Mouse (Mus musculus): Measurements from ENCODE around the gene Krt23. TPM values are rescaled to one million over a fixed set of nuclear protein-coding genes. Genes with fewer than 3 reads are reported as not detected.
A peak's percentile ranks its signal among the peaks of the same experiment; 100 is the strongest.

The Krt23 gene
- total RNA-seq (2021), result not detected
- polyA plus RNA-seq (2012; rRNA removed), result 0.12 TPM in 1 of 2 replicates, not detected in the other
- long read RNA-seq, result 0 reads

- peak; percentile 6 for DNase-seq
Measured at GRCm38 (mm10) chr11:99492733-99493573, at the start of gene Krt23. Gene Krt23 (minus strand): TSS chr11:99493137.

- DNase-seq, result peak; percentile 9
Measured at GRCm38 (mm10) chr11:99539721-99540120, 46.8 kb upstream of the Krt23 start.

- DNase-seq, result no peak
Measured at GRCm38 (mm10) chr11:99521288-99521860, 28.4 kb upstream of the Krt23 start, which contains the start of gene Krt39. Gene Krt39 (minus strand): TSS chr11:99521338.

GRCm38 (mm10) chr11:99514098-99514497 is 21.2 kb upstream of the Krt23 start:
- no peak for DNase-seq

GRCm38 (mm10) chr11:99500095-99500805 is 7.3 kb upstream of the Krt23 start:
- DNase-seq, result no peak

- DNase-seq, result no peak
Measured at GRCm38 (mm10) chr11:99496460-99496859, 3.5 kb upstream of the Krt23 start.

GRCm38 (mm10) chr11:99494741-99495140 is 1.8 kb upstream of the Krt23 start:
- DNase-seq, result peak; percentile 48

- DNase-seq, result no peak
Measured at GRCm38 (mm10) chr11:99493574-99493850, 575 bp upstream of the Krt23 start.

- DNase-seq, result no peak
Measured at GRCm38 (mm10) chr11:99491040-99491439, 1.9 kb downstream of the Krt23 start.

- DNase-seq, result no peak
Measured at GRCm38 (mm10) chr11:99490624-99491023, 2.3 kb downstream of the Krt23 start.

GRCm38 (mm10) chr11:99489233-99489632 is 3.7 kb downstream of the Krt23 start:
- DNase-seq, result no peak

- no peak for DNase-seq
Measured at GRCm38 (mm10) chr11:99474981-99475380, 18.0 kb downstream of the Krt23 start.

GRCm38 (mm10) chr11:99473433-99473832 is 19.5 kb downstream of the Krt23 start:
- DNase-seq, result no peak

- DNase-seq, result no peak
Measured at GRCm38 (mm10) chr11:99472405-99472804, 20.5 kb downstream of the Krt23 start.

- DNase-seq, result no peak
Measured at GRCm38 (mm10) chr11:99471946-99472345, 21.0 kb downstream of the Krt23 start.

GRCm38 (mm10) chr11:99469228-99469627 is 23.7 kb downstream of the Krt23 start:
- no peak for DNase-seq

GRCm38 (mm10) chr11:99468566-99468965 is 24.4 kb downstream of the Krt23 start:
- no peak for DNase-seq

- DNase-seq, result no peak
Measured at GRCm38 (mm10) chr11:99466316-99466715, 26.6 kb downstream of the Krt23 start.

GRCm38 (mm10) chr11:99464836-99465235 is 28.1 kb downstream of the Krt23 start:
- peak; percentile 74 for DNase-seq

GRCm38 (mm10) chr11:99463155-99463554 is 29.8 kb downstream of the Krt23 start:
- peak; percentile 50 for DNase-seq

- DNase-seq, result no peak
Measured at GRCm38 (mm10) chr11:99461736-99462135, 31.2 kb downstream of the Krt23 start.

GRCm38 (mm10) chr11:99458887-99459286 is 34.0 kb downstream of the Krt23 start:
- no peak for DNase-seq

GRCm38 (mm10) chr11:99454759-99455158 is 38.2 kb downstream of the Krt23 start:
- no peak for DNase-seq

Data from adrenal gland, adult 2 months (tissue).